9 mouse cellular contexts compared by ENCODE assay signal in genomic region chr5:123747604-123748003, GRCm38 (mm10). TPM values are rescaled to one million over a fixed set of nuclear protein-coding genes. Genes with fewer than 3 reads are reported as not detected.
DNase-seq lines count a peak whose midpoint lies in the region; ATAC-seq lines count a peak whose summit lies in the region.
"Had no signal": no experiment of that assay in that cellular context is flagged by ENCODE, and none has a peak within 500 bp of the region (broad histone marks: within the 10 kb centered on the region; RNA-seq: fewer than 3 reads in every experiment).

No protein-coding gene starts in this region.

- DNase-seq in retina, adult 2 months (ENCODE audit: low read depth, low spot score) = peak; percentile 46
- no peak for DNase-seq in retina, embryonic 14.5 days (ENCODE audit: low spot score)
- DNase-seq in forebrain, embryonic 10.5 days (ENCODE audit: extremely low spot score, low spot score) = no peak
- DNase-seq in left cerebral cortex, adult 9 months (ENCODE audit: low spot score in 2 of 2) = no peak
- DNase-seq in testis, postnatal 14 days (ENCODE audit: low spot score) = no peak
- DNase-seq in adrenal gland, adult (ENCODE audit: inconsistent age in 2 of 2, low spot score in 1 of 2) = no peak
- DNase-seq: lung, postnatal 4 days had no signal

- H3K4me1 ChIP-seq in forebrain, embryonic 10.5 days = peaks cover 34% of the 10 kb centered on the region
- H3K4me1 ChIP-seq in limb, embryonic 15.5 days = peaks cover 29% of the 10 kb centered on the region
- H3K4me1 ChIP-seq in stomach, embryonic 15.5 days = peaks cover 20% of the 10 kb centered on the region; the same call in 1 of the 2 replicates

- H3K27me3 ChIP-seq in forebrain, embryonic 10.5 days (ENCODE audit: poor library complexity, severe bottlenecking) = no peaks in the 10 kb centered on the region
- no peaks in the 10 kb centered on the region for H3K27me3 ChIP-seq in limb, embryonic 15.5 days
- H3K27me3 ChIP-seq in stomach, embryonic 15.5 days (replicated peaks) = no peaks in the 10 kb centered on the region

- WGBS in forebrain, embryonic 10.5 days = 60% methylated on average over 7 of the region's 7 CpGs
- WGBS in limb, embryonic 15.5 days = 23% methylated on average over 7 of the region's 7 CpGs
- 16% methylated on average over 7 of the region's 7 CpGs for WGBS in stomach, embryonic 15.5 days

- no peaks in the 10 kb centered on the region for H3K9me3 ChIP-seq in forebrain, embryonic 10.5 days
- H3K9me3 ChIP-seq in limb, embryonic 15.5 days = no peaks in the 10 kb centered on the region
- H3K9me3 ChIP-seq in stomach, embryonic 15.5 days = no peaks in the 10 kb centered on the region

- no peak overlapping the region for H3K27ac ChIP-seq in forebrain, embryonic 10.5 days
- no peak overlapping the region for H3K27ac ChIP-seq in limb, embryonic 15.5 days
- no peak overlapping the region for H3K27ac ChIP-seq in stomach, embryonic 15.5 days

- no peak overlapping the region for H3K9ac ChIP-seq in limb, embryonic 15.5 days
- H3K9ac ChIP-seq in stomach, embryonic 15.5 days = peak overlapping the region; percentile 31; the same call in 1 of the 2 replicates

- peak overlapping the region; percentile 49 for H3K4me2 ChIP-seq in limb, embryonic 15.5 days
- peak overlapping the region; percentile 65 for H3K4me2 ChIP-seq in stomach, embryonic 15.5 days

- peaks cover 62% of the 10 kb centered on the region for H3K36me3 ChIP-seq in forebrain, embryonic 10.5 days (replicated peaks)
- H3K36me3 ChIP-seq in limb, embryonic 15.5 days = peaks cover 21% of the 10 kb centered on the region
- H3K36me3 ChIP-seq in stomach, embryonic 15.5 days = peaks cover 17% of the 10 kb centered on the region

- no peak for ATAC-seq in limb, embryonic 15.5 days (ENCODE audit: insufficient number of reproducible peaks, low FRiP score, low TSS enrichment, low read depth)
- no peak for ATAC-seq in stomach, embryonic 15.5 days (ENCODE audit: insufficient read depth, low FRiP score, low read depth)

- H3K4me3 ChIP-seq in forebrain, embryonic 10.5 days = peak overlapping the region; percentile 86
- H3K4me3 ChIP-seq in limb, embryonic 15.5 days = peak overlapping the region; percentile 68
- peak overlapping the region; percentile 74 for H3K4me3 ChIP-seq in stomach, embryonic 15.5 days (replicated peaks)

RNA-seq across cellular contexts. Expression of gene Rsrc2, which starts 1.6 kb away (rescaled TPM):
- polyA plus RNA-seq in forebrain, embryonic 10.5 days (2016; fragmentation: Nextera tagmentation; extraction: Ambion mirVana) = 130 and 137 TPM in 2 replicates
- polyA plus RNA-seq in limb, embryonic 15.5 days (2015; fragmentation: Nextera tagmentation; extraction: Ambion mirVana) = 109 and 111 TPM in 2 replicates
- 111 and 117 TPM in 2 replicates for polyA plus RNA-seq in stomach, embryonic 15.5 days (2015; fragmentation: Nextera tagmentation; extraction: Ambion mirVana)

RNA-seq across cellular contexts. Expression of gene Kntc1, which starts 1.9 kb away (rescaled TPM):
- 51.3 and 52.1 TPM in 2 replicates for polyA plus RNA-seq in forebrain, embryonic 10.5 days (2016; fragmentation: Nextera tagmentation; extraction: Ambion mirVana)
- polyA plus RNA-seq in limb, embryonic 15.5 days (2015; fragmentation: Nextera tagmentation; extraction: Ambion mirVana) = 20.1 and 21.0 TPM in 2 replicates
- polyA plus RNA-seq in stomach, embryonic 15.5 days (2015; fragmentation: Nextera tagmentation; extraction: Ambion mirVana) = 22.7 and 24.9 TPM in 2 replicates

RNA-seq across cellular contexts. Expression of gene Zcchc8, which starts 26.7 kb away (rescaled TPM):
- 90.6 and 92.2 TPM in 2 replicates for polyA plus RNA-seq in forebrain, embryonic 10.5 days (2016; fragmentation: Nextera tagmentation; extraction: Ambion mirVana)
- polyA plus RNA-seq in limb, embryonic 15.5 days (2015; fragmentation: Nextera tagmentation; extraction: Ambion mirVana) = 62.3 and 62.7 TPM in 2 replicates
- 65.8 and 73.7 TPM in 2 replicates for polyA plus RNA-seq in stomach, embryonic 15.5 days (2015; fragmentation: Nextera tagmentation; extraction: Ambion mirVana)
